Mouse (Mus musculus) CD4-positive, CD25-positive, alpha-beta regulatory T cell, adult 4 months (primary cell): ENCODE results near the gene Grm8. TPM values are rescaled to one million over a fixed set of nuclear protein-coding genes. Genes with fewer than 3 reads are reported as not detected.
"Not testable (repeated sequence)": the region's sequence is repeated elsewhere in the genome, so short reads cannot be mapped to it uniquely, and the experiment has no call there.

Experiments used
- ATAC-seq: one replicate; pipeline ENCODE4 v1.8.0; 2017
- polyA plus RNA-seq, 2 experiments: library from polyadenylated mRNA; unstranded; fragments of 100-300 nt; shearing (Covaris generic); gene quantifications; one replicate each; pipeline ENCODE4 v1.2.1; 2017

The Grm8 gene
- polyA plus RNA-seq, 2 experiments from 2014 or later: 0.51 TPM; not detected in 1

DNA sequence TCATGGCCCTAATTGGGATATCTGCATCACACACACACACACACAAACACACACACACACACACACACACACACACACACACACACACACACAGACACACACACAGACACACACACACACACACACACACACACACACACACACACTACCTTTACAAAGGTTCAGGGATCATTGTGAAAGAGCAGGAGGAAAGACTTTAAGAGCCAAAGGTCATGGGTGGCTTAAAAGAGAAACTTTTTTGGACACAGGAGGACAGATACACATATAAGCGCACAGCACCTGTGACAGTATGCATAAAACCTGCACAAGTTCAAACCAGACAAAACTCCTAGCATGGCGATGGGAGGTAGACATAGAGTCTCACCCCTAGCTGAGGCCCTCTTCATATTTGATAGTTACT, 315.2 kb downstream of the Grm8 start:
- ATAC-seq: not testable (repeated sequence)

- no peak for ATAC-seq
Observed at GRCm38 (mm10) chr6:27812789-27813188, 322.2 kb downstream of the Grm8 start.

GRCm38 (mm10) chr6:27809996-27810395, 325.0 kb downstream of the Grm8 start:
- no peak for ATAC-seq

GRCm38 (mm10) chr6:27806741-27807140, 328.2 kb downstream of the Grm8 start:
- ATAC-seq: no peak

DNA sequence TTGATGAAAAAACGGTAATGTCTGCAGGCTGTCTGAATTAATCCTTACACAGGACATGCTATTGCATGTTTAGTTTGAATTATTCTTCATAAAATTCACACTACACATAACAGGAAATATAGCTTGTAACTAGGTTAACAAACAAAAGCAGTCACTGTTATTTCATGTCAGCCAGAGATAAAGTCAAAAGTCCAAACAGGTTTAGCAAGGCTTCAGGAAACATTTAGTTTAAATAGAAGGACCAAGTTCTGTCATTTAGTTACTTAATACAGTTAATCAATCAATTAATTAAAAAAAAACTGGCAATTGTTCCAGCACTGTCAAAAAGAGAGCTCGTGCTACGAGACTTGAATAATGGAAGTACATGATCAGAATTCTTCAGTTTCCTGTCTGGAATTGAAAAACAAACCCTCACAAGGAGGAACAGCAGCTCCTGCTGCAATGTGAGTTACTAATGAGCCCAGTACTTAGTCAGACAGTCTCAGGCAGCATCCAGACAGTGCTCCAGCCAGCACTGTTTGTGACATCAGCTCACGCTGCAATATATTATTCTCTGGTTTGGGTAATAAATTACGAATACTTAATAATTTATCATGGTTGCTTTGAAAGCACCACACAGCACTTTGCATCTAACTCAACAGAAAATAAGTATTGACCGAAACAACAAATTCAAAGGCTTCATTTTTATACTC, 334.0 kb downstream of the Grm8 start:
- ATAC-seq: no peak

- no peak for ATAC-seq
Observed at GRCm38 (mm10) chr6:27798735-27799134, 336.2 kb downstream of the Grm8 start.

- no peak for ATAC-seq
Observed at GRCm38 (mm10) chr6:27789566-27789965, 345.4 kb downstream of the Grm8 start.

DNA sequence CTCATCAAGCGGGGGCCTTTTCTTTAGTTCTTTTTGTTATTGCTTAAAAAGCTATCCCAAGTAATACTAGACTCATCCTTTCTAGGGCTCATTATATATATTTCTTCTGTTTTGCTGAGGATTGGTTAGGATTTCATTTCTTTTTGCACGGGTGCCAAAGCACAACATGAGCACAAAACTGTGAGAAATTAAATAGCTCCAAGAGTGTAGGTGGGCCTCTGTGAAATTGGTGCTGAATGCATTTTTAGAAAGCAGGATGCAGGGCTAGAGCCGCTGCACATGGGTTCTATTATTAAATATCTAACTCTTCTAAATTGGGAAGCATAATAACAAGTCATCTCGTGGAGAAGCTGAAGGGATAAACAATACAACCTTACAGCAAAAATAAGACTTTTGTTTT, 345.8 kb downstream of the Grm8 start:
- no peak for ATAC-seq

GRCm38 (mm10) chr6:27782251-27782650, 352.7 kb downstream of the Grm8 start:
- no peak for ATAC-seq

DNA sequence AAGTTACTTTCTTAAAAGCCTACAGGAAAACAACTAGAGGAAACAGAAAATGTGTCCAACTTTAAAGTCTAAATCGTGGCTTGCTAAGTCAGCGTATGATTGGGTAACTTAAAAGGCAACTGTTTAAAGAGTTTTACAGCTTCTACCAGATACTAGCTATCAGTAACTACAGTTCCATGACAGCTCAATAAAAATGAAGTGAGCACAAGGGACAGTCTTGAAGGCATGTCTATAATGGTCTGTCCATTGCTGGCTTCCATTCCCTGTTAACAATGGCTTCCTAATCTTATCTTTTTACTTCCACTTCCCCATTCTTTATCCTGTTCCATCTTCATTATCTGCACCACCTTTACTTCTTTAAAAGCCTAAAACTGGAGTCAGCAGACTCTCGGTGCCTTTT, 353.6 kb downstream of the Grm8 start:
- no peak for ATAC-seq

- no peak for ATAC-seq
Observed at GRCm38 (mm10) chr6:27775646-27776271, 359.2 kb downstream of the Grm8 start.

DNA sequence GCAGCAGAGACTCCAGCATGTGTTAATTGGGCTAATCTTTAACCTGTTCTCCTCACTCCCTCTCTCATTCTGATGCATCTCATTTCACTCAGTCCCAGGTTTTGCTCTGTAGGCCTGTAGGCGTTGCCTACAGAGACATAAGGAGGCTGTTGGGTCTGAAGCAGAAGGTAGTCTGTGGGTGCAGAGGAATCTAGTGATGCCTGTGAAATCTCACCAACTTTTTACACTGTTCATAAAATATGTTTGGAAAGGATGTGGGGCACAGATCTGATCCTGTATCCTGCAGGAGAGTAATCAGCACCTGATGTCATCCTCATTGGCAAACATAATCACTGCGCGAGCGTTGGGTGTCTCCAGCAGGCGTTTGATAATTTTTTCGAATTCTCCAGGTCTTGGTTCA, 372.9 kb downstream of the Grm8 start:
- no peak for ATAC-seq

GRCm38 (mm10) chr6:27753290-27753829, 381.6 kb downstream of the Grm8 start:
- ATAC-seq: no peak

GRCm38 (mm10) chr6:27746493-27746892, 388.5 kb downstream of the Grm8 start:
- no peak for ATAC-seq

DNA sequence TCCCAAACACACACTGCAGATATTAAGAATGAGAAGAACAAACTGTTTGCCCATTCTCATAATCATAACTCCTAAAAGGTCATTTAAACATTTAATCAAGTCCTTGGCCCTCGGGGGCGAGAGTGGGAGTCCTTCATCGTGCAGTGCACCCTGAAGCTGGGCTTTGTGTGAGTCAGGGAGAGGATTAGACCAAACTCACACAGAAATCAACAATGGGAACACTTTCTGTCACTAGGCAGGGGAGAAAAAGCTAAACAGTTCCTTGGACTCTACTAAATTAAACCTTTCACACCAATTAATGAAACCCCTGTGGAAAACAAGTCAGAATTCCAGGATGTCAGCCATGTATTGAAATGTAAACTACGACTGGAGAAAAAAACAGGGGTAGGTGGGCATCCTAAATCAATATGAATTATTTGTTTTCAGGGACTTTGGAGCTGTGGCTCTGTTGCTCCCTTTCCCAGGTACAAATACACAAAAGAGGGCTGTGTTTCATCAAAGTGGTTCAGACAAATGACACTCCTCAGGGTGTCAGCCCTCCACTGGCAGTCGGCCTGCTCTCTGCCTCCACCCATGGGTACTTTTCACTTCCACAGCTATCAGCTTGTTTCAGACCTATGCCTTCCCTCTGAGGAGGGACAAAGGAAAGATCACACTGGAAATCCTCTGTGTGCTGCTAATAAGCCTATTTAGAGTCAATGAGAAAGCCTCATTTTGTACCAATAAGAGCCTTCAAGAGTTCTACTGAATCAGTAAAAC, 389.1 kb downstream of the Grm8 start:
- no peak for ATAC-seq

DNA sequence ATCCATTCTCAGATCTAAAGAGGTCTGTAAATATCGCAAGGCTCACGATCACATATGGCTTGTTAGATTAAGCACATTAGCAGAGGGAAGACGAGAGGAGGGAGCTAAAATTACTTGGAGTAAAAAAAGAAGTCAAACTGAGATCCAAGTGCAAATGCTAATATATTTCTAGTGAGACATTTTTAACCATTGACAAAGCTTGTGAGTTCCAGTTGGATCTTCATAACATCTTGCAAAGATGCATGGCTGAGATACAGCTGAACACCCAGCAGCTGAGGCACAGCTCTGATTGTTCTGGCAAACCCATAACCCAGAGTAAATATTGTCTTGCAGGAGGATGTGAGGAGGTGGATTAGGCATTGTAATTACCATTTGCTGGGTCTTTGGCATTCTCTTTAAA, 445.6 kb downstream of the Grm8 start:
- no peak for ATAC-seq

GRCm38 (mm10) chr6:27661747-27662435, 473.1 kb downstream of the Grm8 start:
- ATAC-seq: no peak

- no peak for ATAC-seq
Observed at GRCm38 (mm10) chr6:27657520-27657919, 477.5 kb downstream of the Grm8 start.

GRCm38 (mm10) chr6:27646503-27646902, 488.5 kb downstream of the Grm8 start:
- ATAC-seq: no peak

- no peak for ATAC-seq
Observed at GRCm38 (mm10) chr6:27645054-27645453, 489.9 kb downstream of the Grm8 start.

DNA sequence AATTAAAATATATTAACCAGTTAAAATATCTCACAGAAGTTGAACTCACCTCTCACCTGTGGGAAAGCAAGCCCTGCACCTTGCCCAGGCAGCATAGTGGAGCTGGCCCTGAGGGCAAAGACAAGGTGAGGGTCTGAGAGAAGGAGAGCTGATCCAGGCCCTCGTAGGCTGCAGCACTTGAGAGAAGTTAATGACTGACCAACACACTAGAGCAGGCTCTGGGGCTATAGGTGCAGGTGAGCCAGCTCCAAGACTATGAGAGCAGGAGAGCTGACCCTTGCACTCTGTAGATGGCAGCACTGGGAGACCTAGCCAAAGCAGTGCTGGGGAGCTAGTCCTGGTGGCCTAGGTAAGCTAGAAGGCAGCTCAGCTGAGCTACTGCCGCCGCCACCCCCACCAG, 499.1 kb downstream of the Grm8 start:
- no peak for ATAC-seq

DNA sequence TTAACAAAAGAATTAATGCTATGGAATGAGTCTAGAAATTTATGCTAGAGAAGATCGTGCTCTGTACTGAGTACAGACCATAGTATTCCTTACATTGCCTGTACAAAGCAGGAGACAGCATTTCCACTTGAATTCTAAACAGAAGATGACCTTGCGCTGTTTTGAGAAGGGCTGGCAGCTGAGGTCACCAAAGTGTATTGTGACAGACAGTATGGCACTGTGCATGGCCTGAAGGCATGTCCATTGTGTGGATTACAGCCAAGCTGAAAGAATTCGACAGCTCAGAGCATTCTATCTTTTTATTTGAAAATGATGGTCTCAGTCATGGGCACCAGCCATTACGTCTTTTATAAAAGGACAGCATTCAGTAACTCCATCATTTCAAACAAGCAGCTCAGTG, 517.5 kb downstream of the Grm8 start:
- no peak for ATAC-seq

GRCm38 (mm10) chr6:27580485-27580884, 554.5 kb downstream of the Grm8 start:
- no peak for ATAC-seq
